Mouse (Mus musculus): ENCODE data around the gene Rbx1.

GRCm38 (mm10) chr15:81421454-81421853 is 44.6 kb upstream of the Rbx1 start:
- no peak for TF ChIP-seq CTCF (IDR thresholded peaks at IDR 0.05; ENCODE audit: low read depth)
- no peak for TF ChIP-seq EP300 (IDR thresholded peaks at IDR 0.05; ENCODE audit: low read depth)

All from liver, embryonic 14.5 days (tissue).